Mouse (Mus musculus) intestine, postnatal 0 days (tissue): ENCODE data around the gene Psmb3. TPM values are rescaled to one million over a fixed set of nuclear protein-coding genes. Genes with fewer than 3 reads are reported as not detected.

Source experiments
- ATAC-seq: fragments of 200-750 bp; cut with Nextera tagmentation; 2 replicates; pipeline ENCODE4 v1.8.0; 2017; ENCODE audit warnings: mild to moderate bottlenecking, moderate TSS enrichment, moderate library complexity
- H3K27ac ChIP-seq: fragments of 300-500 bp; sonication (generic); 2 replicates; pipeline ENCODE4 v1.5.1; 2014; ENCODE audit warnings: mild to moderate bottlenecking, low read depth, low read length, moderate library complexity
- H3K27me3 ChIP-seq: fragments of 300-500 bp; sonication (generic); replicated peaks from 2 replicates; pipeline ENCODE4 v1.6.1; 2014; ENCODE audit warnings: low read length, mixed read lengths; ENCODE audit not compliant: control insufficient read depth, insufficient read depth
- H3K36me3 ChIP-seq: fragments of 300-500 bp; sonication (generic); 2 replicates; pipeline ENCODE4 v1.6.1; 2014; ENCODE audit warnings: mild to moderate bottlenecking, moderate library complexity; ENCODE audit not compliant: control insufficient read depth, insufficient read depth
- H3K4me1 ChIP-seq: fragments of 300-500 bp; sonication (generic); replicated peaks from 2 replicates; pipeline ENCODE4 v1.6.1; 2014; ENCODE audit warnings: antibody characterized with exemption, low read length, mixed read lengths; ENCODE audit not compliant: control insufficient read depth, insufficient read depth
- H3K4me2 ChIP-seq: fragments of 300-500 bp; sonication (generic); replicated peaks from 2 replicates; pipeline ENCODE4 v1.6.1; 2014; ENCODE audit warnings: low read depth, mild to moderate bottlenecking, moderate library complexity
- H3K4me3 ChIP-seq: fragments of 300-500 bp; sonication (generic); 2 replicates; pipeline ENCODE4 v1.5.1; 2014; ENCODE audit warnings: low read depth, low read length
- H3K9ac ChIP-seq: fragments of 300-500 bp; sonication (generic); 2 replicates; pipeline ENCODE4 v1.6.1; 2014; ENCODE audit warnings: mild to moderate bottlenecking, low read depth, low read length
- H3K9me3 ChIP-seq: fragments of 300-500 bp; sonication (generic); 2 replicates; pipeline ENCODE4 v1.6.1; 2016; ENCODE audit warnings: mixed run types; ENCODE audit not compliant: control insufficient read depth
- CTCF ChIP-seq: sonication (generic); IDR thresholded peaks from 2 replicates; pipeline ENCODE4 v1.5.1; 2016; ENCODE audit warnings: low read depth, mild to moderate bottlenecking, control low read depth, antibody characterized with exemption, moderate library complexity
- WGBS: fragments of 180-500 bp; shearing (Covaris S2); extraction: QIAGEN DNeasy Blood & Tissue Kit; methylation state at CpG from one replicate; pipeline ENCODE4 v1.1.7; 2014; 5-methylcytosine and 5-hydroxymethylcytosine counted together
- polyA plus RNA-seq: library from polyadenylated mRNA; unstranded; fragments of >200 nt; fragmentation: Nextera tagmentation; extraction: Ambion mirVana; gene quantifications from 2 replicates; pipeline ENCODE4 v1.2.1, GENCODE M21; 2015

Psmb3 gene
- polyA plus RNA-seq, 1 experiment from 2014 or later: 439 TPM

- Histone ChIP-seq H3K27ac (peak overlapping the region; percentile 97), H3K27me3 (no peaks in the 10 kb centered on the region), H3K9ac (peak overlapping the region; percentile 78; the same call in 1 of the 2 replicates), H3K4me3 (peak overlapping the region; percentile 92), H3K36me3 (peaks cover 13% of the 10 kb centered on the region; the same call in 1 of the 2 replicates), H3K4me1 (peaks cover 4% of the 10 kb centered on the region), H3K4me2 (peak overlapping the region; percentile 96), H3K9me3 (no peaks in the 10 kb centered on the region)
- no peak for TF ChIP-seq CTCF
- peak; percentile 5; the same call in 1 of the 2 replicates for ATAC-seq
- WGBS: 2% methylated on average over 21 of the region's 21 CpGs
These were observed 40.8 kb upstream of the Psmb3 start for GRCm38 (mm10) chr11:97662207-97662892.

GRCm38 (mm10) chr11:97662893-97663527 is 40.2 kb upstream of the Psmb3 start, which contains the start of gene Mllt6:
Gene Mllt6, plus strand, starts transcription at chr11:97663414.
- H3K4me1 ChIP-seq: peaks cover 4% of the 10 kb centered on the region
- H3K9ac ChIP-seq: peak within 1 kb of the TSS; percentile 78
- peak; percentile 50 for ATAC-seq
- H3K36me3 ChIP-seq: peaks cover 16% of the 10 kb centered on the region
- no peak for TF ChIP-seq CTCF
- H3K9me3 ChIP-seq: no peaks in the 10 kb centered on the region
- WGBS: under 1% methylated on average over 32 of the region's 76 CpGs
- H3K4me3 ChIP-seq: peak within 1 kb of the TSS; percentile 92
- H3K4me2 ChIP-seq: peak within 1 kb of the TSS; percentile 96
- no peaks in the 10 kb centered on the region for H3K27me3 ChIP-seq
- peak within 1 kb of the TSS; percentile 97 for H3K27ac ChIP-seq

GRCm38 (mm10) chr11:97663528-97664338 is 39.5 kb upstream of the Psmb3 start:
- Histone ChIP-seq H3K36me3 (peaks cover 24% of the 10 kb centered on the region), H3K4me3 (peak overlapping the region; percentile 92), H3K9me3 (no peaks in the 10 kb centered on the region), H3K9ac (peak overlapping the region; percentile 78), H3K27ac (peak overlapping the region; percentile 97), H3K4me2 (peak overlapping the region; percentile 96), H3K4me1 (peaks cover 4% of the 10 kb centered on the region), H3K27me3 (no peaks in the 10 kb centered on the region)
- ATAC-seq: no peak
- WGBS: under 1% methylated on average over 33 of the region's 57 CpGs
- TF ChIP-seq CTCF: no peak

- Histone ChIP-seq H3K9ac (peak overlapping the region; percentile 78; the same call in 1 of the 2 replicates), H3K4me1 (peaks cover 4% of the 10 kb centered on the region), H3K4me3 (peak overlapping the region; percentile 92), H3K9me3 (no peaks in the 10 kb centered on the region), H3K27ac (no peak overlapping the region), H3K36me3 (peaks cover 29% of the 10 kb centered on the region), H3K27me3 (no peaks in the 10 kb centered on the region), H3K4me2 (peak overlapping the region; percentile 96)
- no peak for TF ChIP-seq CTCF
- ATAC-seq: no peak
- 5% methylated on average over 6 of the region's 8 CpGs for WGBS
These were observed 38.9 kb upstream of the Psmb3 start for GRCm38 (mm10) chr11:97664339-97664665.

GRCm38 (mm10) chr11:97664771-97665240 is 38.4 kb upstream of the Psmb3 start:
- Histone ChIP-seq H3K27ac (no peak overlapping the region), H3K4me3 (peak overlapping the region; percentile 92), H3K36me3 (peaks cover 30% of the 10 kb centered on the region), H3K4me2 (peak overlapping the region; percentile 96), H3K27me3 (no peaks in the 10 kb centered on the region), H3K9ac (0 out of 2 replicates have a peak overlapping the region, but pooled peaks have one; percentile 17), H3K4me1 (peaks cover 4% of the 10 kb centered on the region), H3K9me3 (no peaks in the 10 kb centered on the region)
- WGBS: 40% methylated on average over 6 of the region's 6 CpGs
- TF ChIP-seq CTCF: peak; percentile 56
- no peak for ATAC-seq

- H3K4me3 ChIP-seq: no peak overlapping the region
- H3K36me3 ChIP-seq: peaks cover 36% of the 10 kb centered on the region
- ATAC-seq: no peak
- H3K9ac ChIP-seq: no peak overlapping the region
- 95% methylated on average over 13 of the region's 13 CpGs for WGBS
- no peak overlapping the region for H3K4me2 ChIP-seq
- no peak for TF ChIP-seq CTCF
- H3K4me1 ChIP-seq: peaks cover 4% of the 10 kb centered on the region
- 0 out of 2 replicates have a peak overlapping the region, but pooled peaks have one; percentile 15 for H3K27ac ChIP-seq
- no peaks in the 10 kb centered on the region for H3K27me3 ChIP-seq
- no peaks in the 10 kb centered on the region for H3K9me3 ChIP-seq
These were observed 37.8 kb upstream of the Psmb3 start for GRCm38 (mm10) chr11:97665431-97665830.
